10 mouse cellular contexts compared by ENCODE assay signal in the genomic region with DNA sequence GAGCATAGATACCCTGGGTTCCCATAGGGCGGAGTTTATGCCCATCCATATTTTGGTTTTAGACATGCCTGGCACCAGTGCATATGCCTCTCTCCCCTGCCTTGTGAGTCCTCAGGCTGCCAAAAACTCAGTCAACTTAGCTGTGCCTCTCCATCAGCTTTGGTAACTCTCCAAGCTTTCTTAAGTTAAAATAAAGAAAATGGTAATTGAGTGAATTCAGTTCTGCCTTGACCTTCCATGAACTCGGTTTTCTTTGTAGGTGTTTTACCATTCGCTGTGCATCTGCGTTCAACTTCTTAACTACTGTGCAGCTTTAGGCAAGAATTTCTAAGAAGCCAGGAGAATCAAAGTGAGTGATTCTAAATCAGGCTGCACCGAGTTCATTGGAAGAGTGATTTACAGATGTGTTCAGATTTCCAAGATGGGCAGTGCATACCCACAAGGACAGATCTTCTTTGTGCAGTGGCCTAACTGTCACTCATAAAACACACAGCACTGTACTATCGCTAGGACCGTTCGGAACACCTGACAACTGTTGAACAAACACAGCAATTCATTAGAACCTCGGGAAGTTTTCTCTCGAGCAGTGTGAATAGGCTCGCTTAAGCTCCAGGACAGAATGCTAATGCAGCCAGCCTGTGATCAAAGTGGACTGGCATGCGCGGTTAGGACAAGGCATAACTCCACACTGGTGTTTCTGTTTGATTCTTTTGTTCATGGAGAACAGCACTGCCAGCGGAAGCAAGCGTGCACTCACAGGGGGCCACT.
DNase-seq lines count a peak whose midpoint lies in the region; ATAC-seq and TF ChIP-seq lines count a peak whose summit lies in the region.
"Had no signal": no experiment of that assay in that cellular context is flagged by ENCODE, and none has a peak within 500 bp of the region (broad histone marks: within the 10 kb centered on the region; RNA-seq: fewer than 3 reads in every experiment).

No protein-coding gene starts in this region.

- peak; percentile 40; the same call in 1 of the 2 replicates for ATAC-seq in limb, embryonic 13.5 days (ENCODE audit: low FRiP score, low read depth)
- peak; percentile 67 for ATAC-seq in hindbrain, embryonic 12.5 days (ENCODE audit: low FRiP score)
- ATAC-seq in midbrain, embryonic 11.5 days (ENCODE audit: low FRiP score): peak; percentile 91
- ATAC-seq in megakaryocyte, adult 5-6 weeks (ENCODE audit: poor library complexity, severe bottlenecking): no peak

- DNase-seq in limb, embryonic 10.5 days (ENCODE audit: low spot score): no peak
- DNase-seq in midbrain, embryonic 11.5 days (ENCODE audit: low spot score, missing footprints): peak; percentile 89
- peak; percentile 17 to 42 for DNase-seq in right cerebral cortex, postnatal 36 days (ENCODE audit: low spot score in 2 of 2)
- DNase-seq in lung, adult 18-20 months: no peak
- no peak for DNase-seq in heart, adult 2 months

- TF ChIP-seq EP300 in heart, adult 2 months (IDR thresholded peaks at IDR 0.05; ENCODE audit: insufficient read depth, low read depth, low read length): no peak

- H3K79me2 ChIP-seq in heart, adult 2 months (replicated peaks; ENCODE audit: control insufficient read depth, insufficient read depth, low read length): no peaks in the 10 kb centered on the region

- 75% methylated on average over 15 of the region's 15 CpGs for WGBS in limb, embryonic 13.5 days
- WGBS in limb, embryonic 10.5 days: 83% methylated on average over 15 of the region's 15 CpGs
- 38% methylated on average over 15 of the region's 15 CpGs for WGBS in hindbrain, embryonic 12.5 days
- 31% methylated on average over 15 of the region's 15 CpGs for WGBS in midbrain, embryonic 11.5 days
- 76% methylated on average over 15 of the region's 15 CpGs for WGBS in heart, adult 2 months

- no peak overlapping the region for H3K9ac ChIP-seq in limb, embryonic 13.5 days
- no peak overlapping the region for H3K9ac ChIP-seq in hindbrain, embryonic 12.5 days
- H3K9ac ChIP-seq in midbrain, embryonic 11.5 days (ENCODE audit: low read length): peak overlapping the region; percentile 11; the same call in 1 of the 2 replicates
- no peak overlapping the region for H3K9ac ChIP-seq in heart, adult 2 months (ENCODE audit: low read depth, low read length)
- H3K9ac ChIP-seq: heart, embryonic 15.5 days; limb, embryonic 15.5 days had no signal

- TF ChIP-seq CTCF in heart, adult 2 months (IDR thresholded peaks at IDR 0.05): no peak

- H3K4me3 ChIP-seq in limb, embryonic 13.5 days: no peak overlapping the region
- H3K4me3 ChIP-seq in limb, embryonic 10.5 days: no peak overlapping the region
- no peak overlapping the region for H3K4me3 ChIP-seq in hindbrain, embryonic 12.5 days
- no peak overlapping the region for H3K4me3 ChIP-seq in midbrain, embryonic 11.5 days (ENCODE audit: low read depth, low read length)
- no peak overlapping the region for H3K4me3 ChIP-seq in heart, adult 2 months
- H3K4me3 ChIP-seq: heart, embryonic 15.5 days; limb, embryonic 15.5 days had no signal

- no peaks in the 10 kb centered on the region for H3K9me3 ChIP-seq in limb, embryonic 13.5 days
- no peaks in the 10 kb centered on the region for H3K9me3 ChIP-seq in limb, embryonic 10.5 days (replicated peaks)
- H3K9me3 ChIP-seq in hindbrain, embryonic 12.5 days (replicated peaks): no peaks in the 10 kb centered on the region
- H3K9me3 ChIP-seq in midbrain, embryonic 11.5 days (ENCODE audit: control insufficient read depth, low read length): no peaks in the 10 kb centered on the region
- H3K9me3 ChIP-seq: heart, embryonic 15.5 days; limb, embryonic 15.5 days had no signal

- H3K27me3 ChIP-seq in limb, embryonic 13.5 days: no peaks in the 10 kb centered on the region
- H3K27me3 ChIP-seq in limb, embryonic 10.5 days (ENCODE audit: low read depth, poor library complexity, severe bottlenecking): no peaks in the 10 kb centered on the region
- no peaks in the 10 kb centered on the region for H3K27me3 ChIP-seq in hindbrain, embryonic 12.5 days
- H3K27me3 ChIP-seq in midbrain, embryonic 11.5 days (ENCODE audit: control insufficient read depth, insufficient read depth, low read length): no peaks in the 10 kb centered on the region
- no peaks in the 10 kb centered on the region for H3K27me3 ChIP-seq in heart, adult 2 months (ENCODE audit: control insufficient read depth, insufficient read depth, low read length)
- H3K27me3 ChIP-seq: heart, embryonic 15.5 days; limb, embryonic 15.5 days had no signal

- no peak for TF ChIP-seq POLR2A in heart, adult 2 months (IDR thresholded peaks at IDR 0.05; ENCODE audit: insufficient read depth, low read depth, low read length)

- H3K36me3 ChIP-seq in limb, embryonic 13.5 days: no peaks in the 10 kb centered on the region
- H3K36me3 ChIP-seq in limb, embryonic 10.5 days: no peaks in the 10 kb centered on the region
- no peaks in the 10 kb centered on the region for H3K36me3 ChIP-seq in hindbrain, embryonic 12.5 days
- no peaks in the 10 kb centered on the region for H3K36me3 ChIP-seq in midbrain, embryonic 11.5 days (ENCODE audit: control insufficient read depth, insufficient read depth, low read length)
- H3K36me3 ChIP-seq in heart, adult 2 months (ENCODE audit: control insufficient read depth, insufficient read depth, low read length): no peaks in the 10 kb centered on the region
- H3K36me3 ChIP-seq: heart, embryonic 15.5 days; limb, embryonic 15.5 days had no signal

- no peaks in the 10 kb centered on the region for H3K4me1 ChIP-seq in limb, embryonic 13.5 days
- no peaks in the 10 kb centered on the region for H3K4me1 ChIP-seq in limb, embryonic 10.5 days
- peaks cover 9% of the 10 kb centered on the region for H3K4me1 ChIP-seq in hindbrain, embryonic 12.5 days
- H3K4me1 ChIP-seq in midbrain, embryonic 11.5 days (ENCODE audit: control insufficient read depth, insufficient read depth, low read length): peaks cover 11% of the 10 kb centered on the region
- H3K4me1 ChIP-seq in heart, adult 2 months (ENCODE audit: control insufficient read depth, insufficient read depth, low read length): no peaks in the 10 kb centered on the region
- H3K4me1 ChIP-seq: heart, embryonic 15.5 days; limb, embryonic 15.5 days had no signal

- no peak overlapping the region for H3K4me2 ChIP-seq in limb, embryonic 13.5 days (replicated peaks)
- H3K4me2 ChIP-seq in hindbrain, embryonic 12.5 days (replicated peaks): peak overlapping the region; percentile 29
- peak overlapping the region; percentile 33; the same call in 1 of the 2 replicates for H3K4me2 ChIP-seq in midbrain, embryonic 11.5 days
- H3K4me2 ChIP-seq: heart, embryonic 15.5 days; limb, embryonic 15.5 days had no signal

- intact Hi-C loops in heart, adult 2 months (cut with DNase I): no loop called here

- no peak overlapping the region for H3K27ac ChIP-seq in limb, embryonic 13.5 days
- no peak overlapping the region for H3K27ac ChIP-seq in limb, embryonic 10.5 days
- H3K27ac ChIP-seq in hindbrain, embryonic 12.5 days: peak overlapping the region; percentile 23; the same call in 1 of the 2 replicates
- H3K27ac ChIP-seq in midbrain, embryonic 11.5 days (ENCODE audit: low read depth, low read length): peak overlapping the region; percentile 54; the same call in 1 of the 2 replicates
- no peak overlapping the region for H3K27ac ChIP-seq in heart, adult 2 months
- H3K27ac ChIP-seq: heart, embryonic 15.5 days; limb, embryonic 15.5 days had no signal

Comparison
In these comparisons a context has a peak if more than half of its experiments do, and no peak if none do; other contexts are left out.
1. H3K27ac ChIP-seq: peak in hindbrain, embryonic 12.5 days (single experiment) and midbrain, embryonic 11.5 days (single experiment); none in limb, embryonic 13.5 days (single experiment), limb, embryonic 10.5 days (single experiment) and heart, adult 2 months (single experiment).
2. DNase-seq: peak in midbrain, embryonic 11.5 days (single experiment) and right cerebral cortex, postnatal 36 days (2 of 2); none in limb, embryonic 10.5 days (single experiment), lung, adult 18-20 months (0 of 2) and heart, adult 2 months (0 of 2).